Mouse (Mus musculus) erythroblast, embryonic 14.5 days (primary cell): Measurements from ENCODE around the gene Nubp2.

Source experiments
- GATA1 ChIP-seq: IDR thresholded peaks from 2 replicates; pipeline ENCODE4 v1.6.1; 2012; ENCODE audit warnings: low read length, inconsistent platforms, mixed read lengths
- TAL1 ChIP-seq: IDR thresholded peaks from 3 replicates; pipeline ENCODE4 v1.6.1; 2012; ENCODE audit warnings: low read length, inconsistent platforms, mixed read lengths

- TF ChIP-seq GATA1 (no peak), TAL1 (no peak)
Measured at GRCm38 (mm10) chr17:24877336-24878116, 8.6 kb downstream of the Nubp2 start.
